Mouse (Mus musculus) heart, adult 11 months (tissue): ENCODE data around the gene Supt16.

Source experiments
- DNase-seq: peaks from one replicate; pipeline ENCODE4 v3.0.0; 2022

Gene Supt16

DNA sequence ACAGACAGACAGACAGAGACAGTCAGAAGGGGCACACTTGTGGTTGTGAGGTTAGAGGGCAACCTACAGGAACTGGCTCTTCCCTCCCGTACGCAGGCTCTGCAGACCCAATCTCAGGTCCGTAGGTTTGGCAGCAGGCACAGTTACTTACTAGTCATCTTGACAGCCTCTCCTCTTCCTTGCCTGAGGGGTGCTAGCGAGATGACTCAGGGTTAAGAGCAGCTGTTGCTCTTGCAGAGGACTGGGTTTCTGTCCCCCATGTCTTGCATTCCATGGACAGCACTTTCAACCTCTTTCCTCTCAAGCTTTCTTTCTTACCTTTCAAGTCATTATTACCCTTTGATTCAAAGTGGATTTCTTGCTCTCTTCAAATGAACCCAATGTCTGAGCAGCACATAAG, 53.1 kb downstream of the Supt16 start:
- DNase-seq = no peak

DNA sequence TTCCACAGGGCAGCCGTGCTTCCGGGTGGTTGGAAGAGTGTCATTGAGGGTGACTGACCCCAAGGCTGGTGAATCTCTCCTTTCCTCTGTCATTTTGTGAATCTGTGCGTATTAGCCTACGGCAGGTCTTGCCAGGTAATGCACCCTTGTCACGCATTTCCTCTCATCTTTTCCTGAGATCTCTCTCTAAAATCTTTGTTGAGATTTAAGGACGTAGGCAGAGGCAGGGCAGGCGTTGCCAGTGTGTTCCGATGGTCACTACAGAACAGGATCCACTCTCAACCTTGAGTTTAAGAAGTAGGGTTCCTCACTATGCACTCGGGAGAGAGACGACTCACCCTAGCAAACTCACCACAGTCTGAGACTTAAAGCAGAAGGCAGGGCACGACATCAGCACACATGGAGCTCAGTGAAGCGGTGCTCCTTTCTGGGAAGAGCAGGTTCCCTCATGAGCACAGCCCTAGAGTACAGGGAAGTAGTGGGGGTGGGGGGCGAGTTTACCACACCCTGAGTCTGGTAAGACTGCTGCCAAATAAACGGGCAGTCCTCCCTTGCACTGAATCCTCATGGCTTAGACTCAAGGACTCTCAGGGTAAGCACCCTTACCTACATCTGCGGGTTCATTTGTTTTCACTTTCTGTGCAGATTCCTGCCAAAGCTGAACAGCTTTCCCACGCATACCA, 55.6 kb downstream of the Supt16 start:
- DNase-seq = no peak

DNA sequence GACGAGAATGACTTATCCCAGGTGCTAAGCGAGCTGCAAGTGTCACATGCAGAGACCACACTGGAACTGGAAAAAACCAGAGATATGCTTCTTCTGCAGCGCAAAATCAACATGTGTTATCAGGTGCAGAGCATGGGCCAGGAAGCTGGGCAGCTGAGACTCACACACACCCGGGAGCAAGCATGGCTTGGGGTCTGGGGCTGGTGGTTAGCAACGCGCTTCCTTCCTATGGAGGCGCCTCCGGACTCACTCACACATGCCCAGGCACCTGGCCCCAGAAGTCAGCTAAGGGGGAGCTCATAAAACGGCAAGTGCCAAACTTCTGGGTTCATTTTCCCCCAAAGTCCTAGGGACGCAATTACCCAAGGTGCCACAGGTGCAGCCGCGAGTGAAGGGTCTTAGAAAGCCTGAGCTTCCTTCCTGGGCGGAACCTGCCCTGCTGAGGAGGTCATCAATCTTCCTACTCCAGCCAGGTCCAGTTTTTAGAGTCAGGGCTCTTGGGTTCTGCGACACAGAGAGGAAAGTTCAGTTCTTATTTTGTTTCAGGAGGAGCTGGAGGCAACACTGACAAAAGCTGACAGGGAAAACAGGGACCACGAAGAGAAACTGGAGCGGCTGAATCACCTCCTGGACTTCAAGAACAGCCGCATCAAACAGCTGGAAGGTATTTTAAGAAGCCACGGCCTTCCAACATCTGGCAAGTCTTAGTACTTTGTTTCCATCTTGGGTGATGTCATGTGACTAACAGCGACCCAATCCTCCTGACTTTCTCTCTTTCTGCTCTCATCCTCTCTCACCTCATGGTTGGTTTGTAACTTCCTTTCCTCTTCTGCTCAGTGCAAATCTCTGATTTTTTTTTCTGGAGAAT, 56.4 kb downstream of the Supt16 start:
- no peak for DNase-seq

DNA sequence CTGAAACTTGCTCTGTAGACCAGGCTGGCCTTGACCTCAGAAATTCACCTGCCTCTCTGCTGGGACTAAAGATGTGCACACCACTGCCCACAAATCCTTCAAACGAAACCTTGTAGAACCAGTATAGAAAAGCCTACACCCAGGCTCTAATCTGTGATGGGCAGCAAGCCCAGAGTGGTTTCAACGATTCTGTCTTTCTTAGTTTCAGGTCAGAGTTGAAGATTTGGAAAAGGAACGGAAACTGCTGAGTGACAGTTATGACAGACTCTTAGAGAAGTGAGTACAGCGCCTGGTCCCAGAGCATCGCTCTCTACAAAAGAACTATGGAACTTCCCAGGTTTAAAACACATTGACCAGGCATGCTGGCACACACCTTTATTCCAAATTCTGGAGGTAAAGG, 63.6 kb downstream of the Supt16 start:
- peak; percentile 90 for DNase-seq

DNA sequence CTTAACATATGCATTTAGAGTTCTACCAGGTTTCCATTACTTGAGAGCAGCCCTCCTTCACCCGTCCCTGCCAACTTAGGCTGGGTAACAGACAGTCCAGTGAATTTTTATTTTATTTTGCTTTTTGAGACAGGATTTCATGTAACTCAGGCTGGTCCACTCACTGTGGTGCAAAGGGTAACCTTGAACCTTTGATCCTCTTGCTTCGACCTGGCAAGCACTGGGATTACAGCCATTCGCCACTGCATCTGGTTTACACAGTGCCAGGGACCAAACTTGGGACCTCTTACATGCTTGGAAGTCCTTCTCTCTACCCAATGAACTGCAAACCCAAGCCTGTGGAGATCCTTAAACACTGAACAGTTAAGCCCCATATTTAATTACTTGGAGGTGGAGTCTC, 72.6 kb downstream of the Supt16 start:
- DNase-seq = no peak

DNA sequence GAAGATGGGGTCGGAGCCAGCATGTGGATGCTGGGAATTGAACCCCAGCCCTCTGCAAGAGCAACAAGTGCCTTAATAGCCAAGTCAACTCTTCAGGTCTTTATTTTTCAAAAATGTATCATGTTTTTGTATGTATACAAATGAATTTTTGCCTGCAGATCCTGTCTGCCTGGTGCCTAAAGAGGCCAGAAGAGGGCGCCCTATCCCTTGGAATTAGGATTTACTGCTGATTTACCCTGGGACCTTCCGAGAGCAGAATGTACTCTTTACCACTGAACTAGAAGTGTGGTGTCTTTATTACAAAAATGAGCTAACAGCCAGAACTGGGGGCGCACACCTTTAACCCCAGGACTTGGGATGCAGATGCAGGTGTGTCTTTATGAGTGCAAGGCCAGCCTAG, 73.3 kb downstream of the Supt16 start:
- peak; percentile 90 for DNase-seq

DNA sequence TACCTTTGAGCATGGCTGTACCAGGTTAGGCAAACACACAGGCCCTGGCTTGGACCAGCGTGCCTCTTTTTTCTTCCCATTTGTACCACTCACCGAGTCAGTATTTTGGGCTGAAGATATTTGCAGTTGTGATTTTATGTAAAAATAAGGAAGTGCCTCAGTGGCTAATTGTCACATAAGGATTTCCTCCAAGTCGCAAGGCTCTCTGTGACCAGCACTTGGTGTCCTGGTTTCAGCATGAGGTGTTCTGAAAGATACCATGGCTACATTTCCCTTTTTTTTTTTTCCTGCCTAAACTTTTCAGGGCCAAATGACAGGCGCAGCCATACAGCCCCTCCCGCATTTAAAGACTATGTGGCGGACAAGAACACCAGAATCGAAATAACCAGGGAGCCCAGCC, 77.0 kb downstream of the Supt16 start:
- no peak for DNase-seq

DNA sequence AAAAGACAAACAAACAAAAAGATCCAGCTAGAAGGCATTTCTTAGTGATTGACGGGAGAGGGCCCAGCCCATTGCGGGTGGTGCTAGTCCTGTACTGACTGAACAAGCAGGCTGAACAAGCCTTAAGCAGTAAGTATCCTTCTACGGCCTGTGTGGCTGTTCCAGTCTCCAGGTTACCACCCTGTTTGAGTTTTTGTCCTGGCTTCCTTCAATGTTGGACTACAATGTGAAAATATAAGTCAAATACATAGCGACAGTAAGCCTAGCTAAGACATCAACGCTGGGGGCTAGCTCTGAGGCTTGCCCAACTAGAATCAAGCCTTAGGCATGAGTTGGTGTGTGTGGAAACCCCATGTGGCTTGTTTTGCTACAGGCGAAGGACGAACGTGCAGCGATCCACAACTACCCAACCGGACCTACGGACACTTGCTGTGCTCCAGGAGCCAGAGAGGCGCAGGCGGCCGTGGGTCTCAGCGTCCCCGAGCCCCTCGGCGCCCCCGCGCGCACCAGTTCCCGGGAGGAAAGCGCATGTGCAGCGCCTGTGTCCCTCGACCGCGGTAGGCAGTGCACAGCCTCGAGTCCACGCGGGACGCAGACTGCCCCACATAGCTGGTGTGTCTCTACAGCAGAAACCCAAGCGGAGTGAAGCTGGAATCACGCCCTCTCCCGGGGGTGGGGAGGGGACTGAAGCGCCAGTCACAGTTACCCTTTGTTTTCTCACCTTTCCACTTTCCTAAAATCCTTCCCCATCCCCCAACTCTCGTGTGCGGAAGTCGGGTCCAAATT, 78.2 kb downstream of the Supt16 start:
- DNase-seq = peak; percentile 89

DNA sequence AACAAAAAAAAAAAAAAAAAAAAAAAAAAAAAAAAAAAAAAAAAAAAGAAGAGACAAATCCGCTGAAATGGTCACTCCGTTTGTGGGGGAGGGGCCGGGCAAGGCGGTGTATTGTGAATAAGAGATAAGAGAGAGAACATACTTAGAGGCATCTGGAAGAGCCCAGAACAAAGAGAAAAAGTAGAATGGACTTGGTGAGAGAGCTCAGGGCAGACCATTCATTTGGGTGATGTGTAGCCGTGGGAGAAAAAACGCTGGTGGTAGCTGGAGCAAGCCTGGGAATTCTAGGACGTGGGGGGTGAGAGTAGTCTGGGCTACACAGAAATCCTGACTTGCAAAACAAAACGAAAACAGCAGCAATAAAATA, 78.8 kb downstream of the Supt16 start:
- peak; percentile 27 for DNase-seq

DNA sequence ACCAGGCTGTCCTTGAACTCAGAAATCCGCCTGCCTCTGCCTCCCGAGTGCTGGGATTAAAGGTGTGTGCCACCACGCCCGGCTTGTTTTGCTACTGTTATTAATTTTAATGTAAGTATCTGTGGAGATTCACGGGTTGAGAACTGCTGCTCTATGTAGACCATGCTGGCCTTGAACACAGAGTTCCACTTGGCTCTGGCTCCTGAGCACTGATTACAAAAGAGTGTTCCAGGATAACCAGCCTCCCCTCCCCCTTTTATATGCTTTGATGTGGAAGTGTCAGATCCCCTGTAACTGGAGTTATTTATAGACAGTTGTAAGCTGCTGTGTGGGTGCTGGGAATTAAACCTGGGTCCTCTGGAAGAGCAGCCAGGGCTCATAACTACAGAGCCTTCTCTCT, 80.0 kb downstream of the Supt16 start:
- DNase-seq = peak; percentile 62

DNA sequence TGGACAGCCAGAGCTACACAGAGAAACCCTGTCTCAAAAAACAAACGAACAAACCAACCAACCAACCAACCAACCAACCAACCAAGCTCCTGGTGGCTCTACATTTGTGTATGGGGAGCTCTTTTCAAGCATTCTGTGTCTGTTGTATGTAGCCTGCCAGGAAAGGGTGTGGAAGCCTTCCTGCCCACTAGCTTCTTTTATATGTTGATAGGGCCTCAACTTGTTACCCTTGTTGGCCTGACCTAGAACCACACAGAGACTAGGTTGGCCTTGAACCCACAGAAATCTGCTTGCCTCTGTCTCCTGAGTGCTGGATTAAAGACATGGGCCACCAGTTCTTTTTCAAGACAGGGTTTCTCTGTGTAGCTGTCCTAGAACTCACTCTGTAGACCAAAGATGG, 83.1 kb downstream of the Supt16 start:
- DNase-seq = no peak
